Mouse (Mus musculus): Measurements from ENCODE around the gene Bbx. TPM values are rescaled to one million over a fixed set of nuclear protein-coding genes. Genes with fewer than 3 reads are reported as not detected.

The Bbx gene
- polyA plus RNA-seq, 1 experiment from 2014 or later: 50.4 TPM

Other genes starting within 250 kb of the Bbx start
- gene Ccdc54, start 158.8 kb upstream of the Bbx start, polyA plus RNA-seq (2014; fragmentation: Nextera tagmentation; extraction: Ambion mirVana): not detected in 2 replicates

All from stomach, embryonic 14.5 days (tissue).